Mouse (Mus musculus): ENCODE data around the gene Ano3. TPM values are rescaled to one million over a fixed set of nuclear protein-coding genes. Genes with fewer than 3 reads are reported as not detected.

Ano3 gene
- polyA plus RNA-seq, 1 experiment: 0.83 TPM

DNA sequence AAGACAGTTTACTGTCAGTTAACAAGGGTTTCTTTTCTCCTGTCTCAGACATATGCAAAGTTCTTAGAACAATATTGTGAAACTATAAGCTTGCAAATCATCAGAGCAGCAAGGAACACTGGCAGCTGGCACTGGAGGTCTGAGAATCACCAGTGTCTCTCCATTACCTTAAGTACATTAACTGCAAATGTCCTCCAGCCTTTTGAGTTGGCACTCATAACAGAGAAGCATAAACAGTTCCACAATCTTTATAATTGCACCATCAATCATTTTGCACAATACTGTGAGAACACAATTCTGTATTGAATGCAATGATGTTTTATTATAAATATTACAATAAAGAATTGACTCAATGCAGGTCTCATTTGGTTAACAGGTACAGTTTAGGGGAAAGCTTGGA, 15.0 kb downstream of the Ano3 start:
- TF ChIP-seq POLR2A (IDR thresholded peaks at IDR 0.05; ENCODE audit: borderline replicate concordance, extremely low read depth, insufficient read depth, insufficient read length, poor library complexity, severe bottlenecking) (no peak), CTCF (IDR thresholded peaks at IDR 0.05; ENCODE audit: borderline replicate concordance, extremely low read depth, insufficient read depth, insufficient read length) (no peak)
- no peak for DNase-seq (ENCODE audit: low read depth)

DNA sequence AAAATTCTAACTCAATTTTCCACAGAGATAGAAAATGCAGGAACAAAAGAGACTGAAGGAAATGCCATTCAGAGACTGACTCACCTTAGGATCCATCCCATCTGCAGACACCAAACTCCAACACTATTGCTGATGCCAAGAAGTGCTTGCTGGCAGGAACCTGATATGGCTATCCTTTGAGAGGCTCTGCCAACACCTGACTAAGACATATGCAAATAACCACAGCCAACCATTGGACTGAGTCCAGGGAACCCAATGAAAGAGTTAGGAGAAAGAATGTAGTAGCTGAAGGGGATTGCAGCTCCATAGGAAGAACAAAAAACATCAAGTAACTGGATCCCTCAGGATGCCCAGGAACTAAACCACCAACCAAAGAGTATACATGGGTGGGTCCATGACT, 21.6 kb downstream of the Ano3 start:
- TF ChIP-seq POLR2A (IDR thresholded peaks at IDR 0.05; ENCODE audit: borderline replicate concordance, extremely low read depth, insufficient read depth, insufficient read length, poor library complexity, severe bottlenecking) (no peak), CTCF (IDR thresholded peaks at IDR 0.05; ENCODE audit: borderline replicate concordance, extremely low read depth, insufficient read depth, insufficient read length) (no peak)
- DNase-seq (ENCODE audit: low read depth): peak; percentile 68

DNA sequence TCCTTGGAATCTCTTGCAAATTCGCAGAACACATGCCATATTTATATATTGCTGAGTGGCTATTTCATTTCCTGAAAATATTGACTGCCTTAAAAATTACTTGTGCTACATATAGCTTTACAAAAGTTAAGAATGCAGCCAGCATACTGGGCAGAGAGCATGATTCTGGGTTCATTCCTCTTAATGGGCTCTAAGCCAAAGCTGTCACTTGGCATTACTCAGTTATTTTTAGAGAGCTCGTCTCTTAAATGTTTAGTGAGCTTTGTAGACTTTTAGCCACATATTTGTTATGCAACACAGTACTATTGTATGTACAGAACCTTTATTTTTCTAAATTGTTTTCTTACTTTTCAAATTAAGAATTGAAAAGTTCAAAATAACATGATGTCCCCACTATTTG, 41.2 kb downstream of the Ano3 start:
- DNase-seq (ENCODE audit: low read depth): no peak
- TF ChIP-seq POLR2A (IDR thresholded peaks at IDR 0.05; ENCODE audit: borderline replicate concordance, extremely low read depth, insufficient read depth, insufficient read length, poor library complexity, severe bottlenecking) (no peak), CTCF (IDR thresholded peaks at IDR 0.05; ENCODE audit: borderline replicate concordance, extremely low read depth, insufficient read depth, insufficient read length) (no peak)

DNA sequence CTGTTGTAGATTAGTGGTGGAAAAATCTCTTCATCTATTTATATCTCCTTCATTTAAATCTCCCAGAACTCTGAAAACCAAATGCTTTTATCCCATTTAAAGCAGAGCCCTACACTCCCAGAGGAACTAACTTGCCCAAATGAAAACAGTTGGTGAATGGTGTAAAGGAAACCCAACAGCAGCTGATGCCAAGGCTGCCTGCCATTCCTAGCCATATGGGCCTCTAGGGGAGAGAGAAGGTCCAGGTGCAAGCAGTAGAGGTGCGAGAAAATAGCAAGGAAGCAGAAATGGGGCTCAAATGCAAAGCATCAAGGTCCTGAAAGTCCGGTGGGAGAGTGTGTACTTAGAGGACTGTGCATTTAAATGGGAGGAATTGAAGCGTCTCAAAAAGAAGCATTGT, 44.2 kb downstream of the Ano3 start:
- DNase-seq (ENCODE audit: low read depth): peak; percentile 61
- TF ChIP-seq CTCF (IDR thresholded peaks at IDR 0.05; ENCODE audit: borderline replicate concordance, extremely low read depth, insufficient read depth, insufficient read length) (no peak), POLR2A (IDR thresholded peaks at IDR 0.05; ENCODE audit: borderline replicate concordance, extremely low read depth, insufficient read depth, insufficient read length, poor library complexity, severe bottlenecking) (no peak)

DNA sequence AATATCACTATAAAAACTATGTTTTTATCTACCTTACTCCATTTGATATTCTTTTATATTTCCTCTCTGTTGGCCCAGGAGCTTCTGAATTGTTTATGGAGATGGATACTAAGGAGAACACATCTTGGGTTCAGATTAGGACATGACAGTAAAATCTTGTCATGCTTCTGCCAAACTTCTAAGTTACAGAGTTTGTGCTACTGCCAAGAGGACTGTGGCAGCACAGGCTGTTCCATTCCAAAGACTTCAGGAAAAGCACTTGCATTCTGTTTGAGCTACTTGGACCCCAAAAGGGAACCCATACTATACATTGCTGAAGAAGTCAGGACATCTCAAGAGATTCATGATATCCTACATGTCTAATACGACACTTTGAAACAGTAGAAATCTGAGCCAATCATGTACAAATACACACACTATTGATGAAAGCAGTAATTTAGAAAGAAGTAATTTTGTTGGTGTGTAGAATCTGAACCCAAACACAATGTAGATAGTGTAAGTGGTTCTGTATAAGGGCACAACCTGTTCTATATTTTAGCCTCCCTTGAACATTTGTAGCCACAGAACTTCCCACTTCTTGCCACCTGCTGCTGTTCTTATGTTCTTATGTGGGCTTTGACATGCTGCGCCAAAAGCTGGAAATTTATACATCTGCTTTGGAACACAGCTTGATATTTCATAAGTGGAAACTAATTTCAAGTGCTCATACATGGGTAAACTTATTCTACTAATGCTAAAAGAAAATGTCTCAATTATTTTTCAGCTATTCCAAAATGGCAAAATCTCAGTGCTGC, 54.0 kb downstream of the Ano3 start:
- no peak for DNase-seq (ENCODE audit: low read depth)
- no peak for TF ChIP-seq POLR2A (IDR thresholded peaks at IDR 0.05; ENCODE audit: borderline replicate concordance, extremely low read depth, insufficient read depth, insufficient read length, poor library complexity, severe bottlenecking)
- no peak for TF ChIP-seq CTCF (IDR thresholded peaks at IDR 0.05; ENCODE audit: borderline replicate concordance, extremely low read depth, insufficient read depth, insufficient read length)

DNA sequence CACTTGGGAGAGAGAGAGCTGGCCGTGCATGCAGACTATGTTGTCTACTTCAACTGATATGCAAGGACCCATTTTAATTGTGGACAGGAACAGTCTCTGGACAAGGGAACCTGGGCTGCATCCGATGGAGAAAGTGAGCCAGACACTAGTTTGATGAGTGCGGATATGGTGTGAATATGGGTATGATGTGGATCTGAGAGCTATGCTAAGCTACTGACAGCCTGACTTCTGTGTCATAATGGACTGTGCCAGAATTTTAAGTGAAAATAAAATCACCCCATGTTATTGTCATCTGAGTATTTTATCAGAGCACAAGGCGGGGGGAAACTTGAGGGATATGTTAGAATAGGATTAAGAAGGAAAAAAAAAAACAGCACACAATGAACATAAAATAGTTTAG, 79.1 kb downstream of the Ano3 start:
- no peak for DNase-seq (ENCODE audit: low read depth)
- TF ChIP-seq POLR2A (IDR thresholded peaks at IDR 0.05; ENCODE audit: borderline replicate concordance, extremely low read depth, insufficient read depth, insufficient read length, poor library complexity, severe bottlenecking) (no peak), CTCF (IDR thresholded peaks at IDR 0.05; ENCODE audit: borderline replicate concordance, extremely low read depth, insufficient read depth, insufficient read length) (no peak)

DNA sequence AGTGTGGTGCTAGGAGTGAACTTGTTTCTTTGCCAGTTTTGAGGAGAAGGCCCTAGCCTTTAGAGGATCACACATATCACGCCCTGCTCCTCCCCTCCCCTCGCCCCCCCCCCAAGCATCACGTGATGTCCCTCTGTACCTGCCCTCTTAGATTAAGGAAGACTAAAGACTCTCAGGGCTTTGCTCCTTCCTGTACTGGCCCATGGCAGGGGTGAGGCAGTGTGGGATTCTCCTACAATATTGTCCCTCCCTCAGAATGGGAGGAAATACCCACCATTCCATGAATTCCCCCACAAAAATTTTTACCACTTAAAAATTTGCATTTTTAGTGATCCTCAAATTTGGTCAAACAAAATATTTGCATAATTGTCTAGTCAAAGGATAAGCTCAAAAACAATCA, 85.1 kb downstream of the Ano3 start:
- TF ChIP-seq POLR2A (IDR thresholded peaks at IDR 0.05; ENCODE audit: borderline replicate concordance, extremely low read depth, insufficient read depth, insufficient read length, poor library complexity, severe bottlenecking) (no peak), CTCF (IDR thresholded peaks at IDR 0.05; ENCODE audit: borderline replicate concordance, extremely low read depth, insufficient read depth, insufficient read length) (no peak)
- DNase-seq (ENCODE audit: low read depth): no peak

DNA sequence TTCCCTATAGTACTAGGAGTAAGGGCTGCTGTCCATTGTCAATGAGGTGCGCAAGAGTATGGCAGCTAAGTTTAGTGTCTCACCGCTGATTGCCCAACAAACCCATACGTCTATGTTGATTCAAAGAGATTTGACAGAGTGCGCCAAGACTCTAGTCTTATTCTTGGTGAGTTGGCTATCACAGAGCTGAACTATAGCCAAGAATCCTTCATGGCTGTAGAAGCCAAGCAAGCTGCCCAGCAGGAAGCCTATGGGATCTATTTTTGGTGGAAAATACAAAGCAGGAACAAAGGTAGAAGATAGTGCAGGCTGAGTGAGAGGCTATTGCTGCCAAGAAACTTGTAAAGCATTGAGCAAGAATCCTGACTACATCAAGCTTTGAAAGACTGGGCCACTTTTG, 87.3 kb downstream of the Ano3 start:
- peak; percentile 2 for DNase-seq (ENCODE audit: low read depth)
- TF ChIP-seq POLR2A (IDR thresholded peaks at IDR 0.05; ENCODE audit: borderline replicate concordance, extremely low read depth, insufficient read depth, insufficient read length, poor library complexity, severe bottlenecking): no peak
- TF ChIP-seq CTCF (IDR thresholded peaks at IDR 0.05; ENCODE audit: borderline replicate concordance, extremely low read depth, insufficient read depth, insufficient read length): no peak

DNA sequence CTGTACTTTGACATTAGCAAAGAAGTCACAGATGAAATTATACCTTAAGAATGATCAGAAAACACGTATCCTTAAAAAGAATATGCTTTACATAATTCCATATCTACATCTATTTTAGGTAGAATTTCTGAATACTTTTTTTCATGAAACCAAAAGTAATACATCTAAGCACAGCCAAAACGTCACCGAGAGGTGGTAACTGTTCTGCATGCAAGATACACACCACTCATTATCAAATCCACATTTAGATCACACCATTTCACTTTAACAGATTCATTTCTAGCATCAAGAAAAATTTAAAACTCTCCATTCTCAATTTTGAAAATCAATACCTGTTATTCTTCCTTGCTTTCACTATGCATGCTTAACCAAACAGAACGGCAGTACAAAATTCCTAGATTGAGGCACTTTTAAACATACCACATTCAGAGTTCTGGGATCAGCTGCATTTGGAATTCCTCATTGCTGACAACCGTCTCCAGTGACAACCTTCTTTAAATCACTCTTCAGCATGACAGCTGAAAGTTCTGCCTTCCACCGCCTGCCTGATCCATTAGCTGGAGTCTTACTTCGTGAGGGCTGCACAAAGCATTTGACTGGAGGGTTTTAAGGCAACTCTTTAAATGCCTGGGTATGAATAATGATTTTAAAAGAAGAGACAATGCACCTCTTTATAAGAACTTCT, 111.0 kb downstream of the Ano3 start:
- peak; percentile 62 for DNase-seq (ENCODE audit: low read depth)
- TF ChIP-seq CTCF (IDR thresholded peaks at IDR 0.05; ENCODE audit: borderline replicate concordance, extremely low read depth, insufficient read depth, insufficient read length) (no peak), POLR2A (IDR thresholded peaks at IDR 0.05; ENCODE audit: borderline replicate concordance, extremely low read depth, insufficient read depth, insufficient read length, poor library complexity, severe bottlenecking) (no peak)

DNA sequence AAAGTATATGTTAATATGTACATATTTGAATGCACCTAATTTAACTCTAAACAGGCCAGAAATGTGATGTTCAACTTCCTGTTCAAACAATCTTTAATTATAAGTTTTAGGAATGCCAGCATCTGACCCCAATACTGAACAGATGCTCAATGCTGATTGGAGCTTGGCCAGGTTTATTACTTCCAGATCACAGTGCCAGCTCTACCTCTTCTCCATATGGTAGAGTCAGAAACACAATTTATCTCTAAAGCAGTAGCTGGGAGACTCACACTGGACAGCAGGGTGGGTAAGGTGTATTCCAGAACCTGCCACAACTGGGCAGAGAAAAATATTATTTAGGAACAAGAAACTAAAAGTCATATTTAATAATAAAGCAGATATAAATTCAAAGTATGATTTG, 134.5 kb downstream of the Ano3 start:
- TF ChIP-seq POLR2A (IDR thresholded peaks at IDR 0.05; ENCODE audit: borderline replicate concordance, extremely low read depth, insufficient read depth, insufficient read length, poor library complexity, severe bottlenecking) (no peak), CTCF (IDR thresholded peaks at IDR 0.05; ENCODE audit: borderline replicate concordance, extremely low read depth, insufficient read depth, insufficient read length) (no peak)
- DNase-seq (ENCODE audit: low read depth): peak; percentile 46

DNA sequence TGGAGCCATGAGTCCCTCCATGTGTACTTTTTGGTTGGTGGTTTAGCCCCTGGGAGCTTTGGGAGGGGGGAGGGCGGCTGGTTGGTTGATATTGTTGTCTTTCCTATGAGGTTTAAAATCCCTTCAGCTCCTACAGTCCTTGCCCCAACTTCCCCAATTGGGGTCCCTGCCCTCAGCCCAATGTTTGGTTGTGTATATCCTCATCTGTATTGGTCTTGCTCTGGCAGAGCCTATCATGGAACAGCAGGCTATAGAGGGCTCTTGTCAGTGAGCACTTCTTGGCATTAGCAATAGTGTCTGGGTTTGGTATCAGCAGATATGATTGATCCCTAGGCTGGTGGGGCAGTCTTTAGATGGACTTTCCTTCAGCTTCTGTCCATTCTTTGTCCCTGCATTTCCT, 135.8 kb downstream of the Ano3 start:
- no peak for DNase-seq (ENCODE audit: low read depth)

More for the DNA sequence above, 135.8 kb downstream of the Ano3 start:
- no peak for TF ChIP-seq CTCF (IDR thresholded peaks at IDR 0.05; ENCODE audit: borderline replicate concordance, extremely low read depth, insufficient read depth, insufficient read length)
- TF ChIP-seq POLR2A (IDR thresholded peaks at IDR 0.05; ENCODE audit: borderline replicate concordance, extremely low read depth, insufficient read depth, insufficient read length, poor library complexity, severe bottlenecking): no peak
